Mouse (Mus musculus) WW6 (cell line): ENCODE measurements at regions not wholly inside any gene's neighbourhood (a gene's known extent, or its start where the extent isn't known, plus 50 kb on each side); places are given as distances from the start of the nearest gene placed in this dataset.

Experiments
- DNase-seq: peaks from one replicate; pipeline ENCODE4 v3.0.0-alpha.2; 2013; ENCODE audit warnings: low read depth, low spot score

GRCm38 (mm10) chr3:104343096-104343495 lies 122.9 kb upstream of the Magi3 start:
- no peak for DNase-seq

GRCm38 (mm10) chr3:104342220-104342619 lies 122.0 kb upstream of the Magi3 start:
- no peak for DNase-seq

DNA sequence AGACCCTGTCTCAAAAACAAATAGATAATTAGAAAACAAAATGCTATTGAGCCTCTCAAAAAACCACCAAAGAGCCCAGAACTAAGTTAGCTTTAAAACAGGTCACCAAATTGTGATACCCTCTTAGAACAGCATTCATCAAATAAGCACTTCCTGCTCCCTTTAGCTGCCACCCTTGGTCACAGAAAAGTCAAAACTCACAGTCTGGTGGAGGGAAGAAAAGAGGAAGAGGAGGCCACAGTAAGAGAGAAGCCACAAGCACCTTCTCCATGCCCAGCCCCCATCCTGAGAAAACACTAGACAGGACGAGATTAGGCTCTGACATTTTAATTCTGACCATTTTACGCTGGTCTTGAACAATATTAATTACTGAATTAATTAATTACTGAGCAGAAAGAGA lies 120.2 kb upstream of the Magi3 start:
- DNase-seq: no peak

GRCm38 (mm10) chr3:104336867-104337266 lies 116.7 kb upstream of the Magi3 start:
- no peak for DNase-seq

DNA sequence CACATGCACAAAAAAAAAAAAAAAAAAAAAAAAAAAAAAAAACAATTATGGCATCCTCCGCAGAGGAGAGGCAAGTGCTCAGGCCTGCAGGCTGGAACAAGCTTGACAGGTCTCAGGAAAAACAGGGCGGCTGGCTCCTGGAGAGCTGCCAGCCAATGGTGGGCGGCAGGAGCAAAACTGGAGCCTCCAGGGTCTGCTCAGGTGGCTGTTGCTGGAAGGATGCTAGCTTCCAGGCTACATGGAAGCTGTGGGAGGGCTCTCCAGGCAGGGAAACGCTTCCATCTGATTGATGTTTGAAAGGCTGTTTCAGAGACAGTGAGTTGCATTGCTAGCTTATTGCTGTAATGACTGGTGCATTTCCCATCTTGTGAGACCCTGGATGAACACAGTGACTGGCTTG lies 116.1 kb upstream of the Magi3 start:
- no peak for DNase-seq

DNA sequence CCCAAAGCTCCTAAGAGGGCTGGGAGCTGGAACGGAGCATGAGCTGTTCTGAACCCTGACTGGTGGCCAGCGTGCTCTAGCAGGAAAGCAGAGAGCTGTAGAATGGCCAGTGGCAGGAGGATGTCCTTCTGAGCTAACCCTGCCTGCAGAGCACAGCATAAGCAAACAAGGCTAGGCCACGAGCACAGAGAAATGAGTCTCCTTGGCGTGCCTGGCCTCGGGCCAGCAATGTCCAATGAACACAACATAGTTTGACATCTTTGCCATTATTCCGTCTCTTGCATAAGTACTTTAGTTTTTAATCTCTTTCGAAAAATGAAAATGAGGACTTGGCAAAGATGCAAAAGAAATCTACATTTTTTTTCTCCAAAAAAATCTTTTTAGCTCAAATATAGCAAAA lies 114.6 kb upstream of the Magi3 start:
- DNase-seq: no peak

DNA sequence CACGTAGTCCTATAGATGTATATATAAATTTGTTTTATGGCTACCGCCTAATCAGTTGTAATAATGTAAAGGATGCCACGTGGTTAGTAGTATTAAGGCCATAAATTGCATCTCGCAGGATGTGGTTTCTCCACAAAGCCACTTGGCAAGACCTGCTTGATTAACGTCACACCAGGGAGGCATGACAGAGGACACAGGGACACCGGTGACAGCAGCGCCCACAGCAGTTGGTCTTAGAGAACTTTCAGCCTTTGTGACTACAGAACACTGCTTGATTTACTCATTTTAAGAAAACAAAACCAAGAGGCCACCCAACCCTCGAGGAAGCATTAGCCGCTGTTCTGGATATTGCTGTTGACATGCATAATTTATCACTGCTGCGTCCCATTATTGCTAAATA lies 113.2 kb upstream of the Magi3 start:
- no peak for DNase-seq

GRCm38 (mm10) chr3:104330646-104331045 lies 110.5 kb upstream of the Magi3 start:
- no peak for DNase-seq

DNA sequence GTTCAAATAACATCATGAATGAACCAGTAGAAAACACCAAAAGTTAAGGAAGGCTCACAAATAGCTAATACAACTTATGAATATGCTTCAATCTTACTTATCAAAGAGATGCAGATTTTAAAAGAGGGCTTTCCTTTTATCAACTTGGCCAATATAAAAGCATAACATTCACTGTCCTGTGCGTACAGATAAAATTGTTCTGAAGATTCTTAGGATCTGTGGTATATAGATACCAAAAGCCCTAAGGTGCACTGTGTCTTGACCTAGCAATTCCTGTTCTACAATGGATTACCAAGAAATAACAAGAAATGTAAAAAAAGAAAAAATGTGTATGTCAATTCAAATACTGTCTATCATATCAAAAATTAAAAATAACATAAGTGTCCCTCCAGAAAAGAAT lies 107.7 kb upstream of the Magi3 start:
- DNase-seq: no peak

- DNase-seq: peak; percentile 14
Observed at GRCm38 (mm10) chr3:104327034-104327729, 107.0 kb upstream of the Magi3 start.

DNA sequence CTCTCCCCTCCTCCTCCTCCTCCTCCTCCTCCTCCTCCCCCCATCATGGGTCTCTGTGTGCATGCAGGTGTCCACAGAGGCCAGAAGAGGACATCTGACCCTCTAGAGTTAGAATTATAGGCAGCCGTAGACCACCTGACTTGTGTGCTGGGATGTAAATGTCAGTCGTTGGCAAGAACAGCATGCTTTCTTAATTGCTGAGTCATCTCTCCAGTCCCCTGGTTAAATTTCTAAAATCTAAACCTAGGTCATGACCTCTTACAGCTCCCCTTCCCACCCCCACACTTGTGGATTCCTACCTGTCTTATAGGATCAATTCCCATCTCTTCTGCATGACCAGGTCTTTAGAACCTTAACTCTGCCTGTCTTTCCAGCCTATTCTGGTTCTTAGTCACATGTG lies 102.4 kb upstream of the Magi3 start:
- no peak for DNase-seq

- DNase-seq: no peak
Observed at GRCm38 (mm10) chr3:104320404-104320803, 100.2 kb upstream of the Magi3 start.

DNA sequence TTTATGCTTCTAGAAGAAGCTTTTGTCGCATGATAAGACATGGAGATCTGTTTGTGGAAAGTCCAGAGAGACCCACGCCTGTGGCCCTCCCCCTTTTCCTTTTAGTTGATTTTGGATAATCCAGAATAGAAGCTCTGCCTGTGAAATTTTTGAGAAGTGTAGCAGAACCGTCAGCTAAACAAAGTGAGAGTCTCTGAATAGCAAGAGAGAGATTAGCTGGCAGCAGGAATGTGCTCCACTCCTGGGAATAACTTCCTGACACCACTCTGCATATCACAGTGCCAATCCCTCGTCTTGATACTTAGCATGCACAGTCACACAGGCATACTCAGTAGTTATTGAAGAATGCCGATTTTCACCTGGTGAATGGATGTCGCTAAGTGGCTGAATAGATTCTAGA lies 99.2 kb upstream of the Magi3 start:
- DNase-seq: no peak

DNA sequence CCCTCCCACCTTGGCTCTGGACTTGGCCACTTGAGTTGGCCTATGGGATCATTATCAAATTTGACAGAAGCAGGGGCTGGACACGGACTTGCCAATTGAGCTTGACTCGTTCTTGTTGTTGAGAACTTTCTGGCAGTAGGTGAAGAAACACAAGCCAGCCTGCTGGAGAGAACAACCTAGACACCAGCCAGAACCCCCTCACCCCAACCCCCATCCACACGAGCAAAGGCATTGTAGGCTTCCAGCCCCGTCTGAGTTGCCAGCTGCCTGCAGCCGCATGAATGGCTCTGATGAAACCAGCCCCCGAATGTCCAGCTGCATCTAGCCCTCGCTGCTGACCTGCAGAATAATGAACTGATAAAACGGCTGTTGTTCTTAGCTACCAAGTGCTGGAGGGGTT lies 98.7 kb upstream of the Magi3 start:
- DNase-seq: no peak

DNA sequence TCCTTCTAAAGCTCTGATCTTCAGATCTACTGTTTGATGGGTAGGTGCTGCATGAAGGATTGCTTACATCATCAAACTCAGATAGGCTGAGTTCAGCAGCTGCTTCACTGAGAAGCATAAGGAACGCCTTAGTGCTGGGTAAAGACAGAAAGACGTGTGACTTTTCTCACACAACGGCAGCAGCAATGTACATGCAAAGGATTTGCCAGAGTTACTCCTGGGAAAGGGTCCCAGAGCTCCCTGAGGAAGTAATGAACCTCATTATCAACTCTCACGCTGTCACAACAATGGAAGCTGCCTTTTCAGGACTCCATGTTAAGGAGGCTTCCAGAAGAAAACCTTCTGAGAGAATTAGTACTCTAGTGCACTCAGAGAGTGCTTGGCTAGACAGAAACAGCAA lies 97.4 kb upstream of the Magi3 start:
- no peak for DNase-seq

- DNase-seq: no peak
Observed at GRCm38 (mm10) chr3:104313063-104313462, 92.9 kb upstream of the Magi3 start.

DNA sequence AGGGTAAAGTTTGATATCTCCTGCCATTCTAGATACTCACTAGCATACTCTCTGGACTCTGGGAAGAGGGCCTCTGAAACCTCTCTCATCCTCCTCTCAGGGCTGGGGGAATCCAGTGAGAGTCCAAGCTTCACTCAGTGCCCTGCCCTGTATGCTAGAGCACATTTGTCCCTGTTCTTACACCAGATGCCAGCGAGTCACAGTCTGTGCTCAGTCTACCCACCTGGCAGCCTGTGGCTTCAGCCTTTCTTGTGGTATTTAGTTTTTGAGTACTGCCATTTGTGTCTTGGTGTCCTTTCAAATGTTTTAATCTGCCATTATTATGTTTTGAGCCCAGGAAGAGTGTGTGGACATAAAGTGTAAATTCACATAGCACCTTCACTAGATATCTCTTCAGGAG lies 86.8 kb upstream of the Magi3 start:
- DNase-seq: no peak

DNA sequence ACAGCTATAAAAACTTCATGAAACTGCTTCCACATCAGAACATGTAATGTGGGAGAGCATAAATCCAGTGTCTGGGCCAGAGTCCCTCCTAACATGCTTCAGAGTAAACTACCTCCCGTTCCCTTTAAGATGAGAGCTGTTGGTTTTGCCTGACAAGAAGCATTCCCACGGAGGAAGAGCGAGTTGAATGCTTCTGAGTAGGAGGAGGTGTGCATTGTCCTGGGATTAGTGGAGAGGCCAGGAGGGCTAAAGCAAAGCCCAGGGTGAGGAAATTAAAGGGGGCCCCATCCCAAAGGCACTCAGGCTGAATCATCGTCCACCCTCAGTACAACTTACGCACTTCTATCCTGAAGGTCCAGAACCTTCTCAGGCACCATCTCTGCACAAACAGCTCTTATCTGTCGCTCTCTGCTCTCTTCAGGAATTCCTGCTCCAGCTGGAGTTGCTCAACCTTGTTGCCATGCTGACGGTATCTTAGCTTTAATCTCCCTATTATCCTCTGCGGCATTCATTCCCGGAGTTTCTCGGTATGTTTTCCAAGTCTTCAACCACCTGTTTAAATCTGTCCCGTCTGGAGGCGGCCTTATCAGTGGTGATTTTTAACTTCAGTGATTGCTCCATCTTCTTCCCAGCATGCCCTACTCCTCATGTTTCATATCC lies 85.9 kb upstream of the Magi3 start:
- no peak for DNase-seq

GRCm38 (mm10) chr3:104303577-104303976 lies 83.4 kb upstream of the Magi3 start:
- no peak for DNase-seq

DNA sequence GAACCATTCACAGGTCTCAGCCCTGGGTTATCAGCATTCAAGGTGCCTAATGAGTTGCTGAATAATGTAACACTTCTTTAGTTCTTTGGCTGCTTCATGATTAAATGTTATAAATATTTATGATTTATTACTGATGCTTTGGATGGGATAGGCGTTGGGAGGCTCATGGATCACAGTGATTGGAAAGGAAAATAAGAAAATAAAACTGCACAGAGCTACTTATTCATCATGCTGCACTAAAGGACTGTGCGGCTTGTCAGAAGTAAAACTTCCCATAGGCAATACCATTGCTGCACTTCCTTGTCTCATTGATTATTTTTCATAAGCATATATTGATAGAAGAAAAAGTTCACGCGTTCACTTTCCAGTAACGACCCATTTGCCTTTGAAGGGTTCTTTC lies 80.0 kb upstream of the Magi3 start:
- DNase-seq: no peak

DNA sequence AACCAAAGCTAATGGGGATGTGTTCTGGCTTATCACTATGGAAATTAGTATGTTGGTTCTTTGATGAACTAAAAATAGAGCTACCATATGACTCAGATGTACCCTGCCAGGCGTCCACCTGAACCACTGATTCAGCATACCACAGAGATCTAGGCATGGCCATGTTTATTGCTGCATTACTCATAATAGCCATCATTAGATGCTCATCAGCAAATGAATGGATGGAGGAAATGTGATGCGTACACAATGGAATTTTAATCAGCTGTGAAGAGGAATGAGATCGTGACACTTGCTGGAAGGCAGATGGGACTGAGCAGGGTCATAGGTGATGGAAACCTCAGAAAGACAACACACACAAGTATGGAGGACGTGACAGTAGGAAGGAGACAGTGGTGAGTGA lies 78.7 kb upstream of the Magi3 start:
- no peak for DNase-seq

GRCm38 (mm10) chr3:104298409-104298808 lies 78.2 kb upstream of the Magi3 start:
- no peak for DNase-seq

DNA sequence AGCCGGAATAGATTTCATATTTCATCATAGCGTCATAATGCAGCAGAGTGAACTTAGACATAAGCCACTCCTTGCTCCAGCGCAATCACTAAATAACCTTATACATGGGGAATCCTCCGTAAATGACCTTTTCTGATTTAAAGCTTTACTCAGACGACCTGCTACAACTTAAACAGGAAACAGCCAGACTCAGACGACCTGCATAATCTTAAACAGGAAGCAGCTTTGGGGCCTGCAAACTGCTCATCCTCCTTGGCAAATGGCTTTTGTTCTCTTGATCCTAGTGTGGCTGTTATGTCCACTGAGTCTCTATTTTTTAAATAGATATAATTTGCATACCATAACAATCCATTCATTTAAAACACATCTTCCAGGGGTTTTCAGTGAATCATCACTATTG lies 76.9 kb upstream of the Magi3 start:
- DNase-seq: no peak

DNA sequence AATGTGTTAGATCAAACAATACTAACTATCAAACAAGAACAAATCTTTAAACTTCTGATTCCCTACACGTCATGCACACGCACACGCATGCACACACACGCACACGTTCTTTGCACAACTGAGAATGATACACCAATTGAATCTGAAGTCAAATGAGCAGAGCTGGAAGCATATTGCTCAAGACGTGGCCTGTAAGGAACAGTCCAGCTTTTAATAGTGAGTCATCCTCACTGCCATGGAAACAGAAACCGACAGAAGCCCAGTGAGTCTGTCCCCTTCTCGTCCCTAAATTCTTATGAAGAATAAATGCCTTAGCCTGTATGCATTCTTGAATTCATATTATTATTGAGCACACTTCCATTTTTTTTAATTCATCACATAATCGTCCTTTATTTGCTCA lies 75.7 kb upstream of the Magi3 start:
- DNase-seq: no peak
